Mouse (Mus musculus): Measurements from ENCODE around the gene Exph5. TPM values are rescaled to one million over a fixed set of nuclear protein-coding genes. Genes with fewer than 3 reads are reported as not detected.

The Exph5 gene
- polyA plus RNA-seq (2014; fragmentation: Nextera tagmentation; extraction: Ambion mirVana): 0.22 and 0.39 TPM in 2 replicates

DNA sequence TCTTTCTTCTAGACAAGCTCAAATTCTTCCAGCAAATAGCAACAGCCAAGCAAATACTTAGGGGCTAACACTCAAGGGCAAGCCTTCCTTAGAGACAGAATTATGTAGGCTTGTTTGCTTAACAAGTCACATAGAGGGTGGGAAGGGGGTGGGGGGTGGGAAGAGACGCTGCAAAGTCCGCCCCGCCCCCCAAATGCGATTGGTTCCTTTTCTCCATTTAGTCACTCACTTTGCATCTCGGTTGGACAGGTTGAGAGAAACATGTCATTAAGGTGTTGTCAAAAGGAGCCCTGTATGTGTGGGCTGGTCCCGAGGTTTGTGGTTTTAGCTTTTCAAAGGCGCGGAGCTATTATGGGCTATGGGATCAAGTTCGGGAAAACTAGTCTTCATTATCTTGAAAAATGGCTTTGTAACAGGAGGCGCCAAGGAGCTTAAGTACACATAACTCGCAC lies at the start of gene Exph5:
TSS of gene Exph5 (plus strand) at position 402 of the 452 bp plus-strand sequence.
- Histone ChIP-seq H3K4me2 (ENCODE audit: low read length) (peak within 1 kb of the TSS; percentile 79), H3K27me3 (ENCODE audit: control insufficient read depth, insufficient read depth, low read length) (no peaks in the 10 kb centered on the region), H3K9me3 (ENCODE audit: control insufficient read depth, low read length) (no peaks in the 10 kb centered on the region), H3K4me3 (ENCODE audit: control insufficient read depth in 1 of 2, insufficient read depth in 1 of 2, low read depth in 1 of 2, low read length in 2 of 2) (peak within 1 kb of the TSS; percentile 35 to 50), H3K36me3 (ENCODE audit: control insufficient read depth, insufficient read depth, low read length) (no peaks in the 10 kb centered on the region), H3K4me1 (ENCODE audit: control insufficient read depth in 2 of 2, insufficient read depth in 2 of 2, low read length in 2 of 2) (peaks cover 5% of the 10 kb centered on the region in 2 experiments; a peak in 3 of 4 replicates), H3K9ac (ENCODE audit: low read length) (peak within 1 kb of the TSS; percentile 36; the same call in 1 of the 2 replicates), H3K27ac (replicated peaks in 1 of 2; ENCODE audit: control insufficient read depth in 1 of 2, insufficient read depth in 1 of 2, low read depth in 2 of 2, low read length in 2 of 2) (no peak within 1 kb of the TSS)
- no peak for ATAC-seq (ENCODE audit: insufficient number of reproducible peaks, insufficient read depth, low FRiP score, low read depth)
- under 1% methylated on average over 11 of the region's 11 CpGs for WGBS

DNA sequence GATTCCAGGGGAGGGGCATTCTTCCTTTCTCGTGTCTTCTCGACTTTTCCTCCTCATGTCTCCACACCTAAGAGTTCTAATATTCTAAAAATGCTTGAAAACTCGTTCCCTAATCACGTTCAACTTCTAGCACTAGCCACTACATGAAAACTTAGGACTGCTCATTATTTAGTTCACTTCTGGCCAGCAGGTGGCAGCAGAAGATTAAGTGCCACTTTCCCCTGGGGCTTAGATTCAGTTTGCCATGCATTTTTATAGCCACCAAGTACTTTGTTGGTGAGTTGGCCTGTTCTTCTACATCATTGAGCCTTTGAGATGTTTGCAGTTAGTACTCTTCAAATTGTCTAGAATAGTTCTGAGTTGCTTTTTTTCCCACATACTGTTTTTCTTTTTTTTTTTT lies 47.1 kb upstream of the Exph5 start:
- ATAC-seq (ENCODE audit: insufficient number of reproducible peaks, insufficient read depth, low FRiP score, low read depth): no peak
- no peak overlapping the region for H3K9ac ChIP-seq (ENCODE audit: low read length)
- peaks cover 4 to 5% of the 10 kb centered on the region in 2 experiments; a peak in 2 of 4 replicates for H3K4me1 ChIP-seq (ENCODE audit: control insufficient read depth in 2 of 2, insufficient read depth in 2 of 2, low read length in 2 of 2)
- WGBS: 5% methylated on average over 4 of the region's 4 CpGs
- H3K27ac ChIP-seq (replicated peaks in 1 of 2; ENCODE audit: control insufficient read depth in 1 of 2, insufficient read depth in 1 of 2, low read depth in 2 of 2, low read length in 2 of 2): no peak overlapping the region
- H3K4me2 ChIP-seq (ENCODE audit: low read length): no peak overlapping the region
- H3K4me3 ChIP-seq (ENCODE audit: control insufficient read depth in 1 of 2, insufficient read depth in 1 of 2, low read depth in 1 of 2, low read length in 2 of 2): no peak overlapping the region
- no peaks in the 10 kb centered on the region for H3K27me3 ChIP-seq (ENCODE audit: control insufficient read depth, insufficient read depth, low read length)
- H3K36me3 ChIP-seq (ENCODE audit: control insufficient read depth, insufficient read depth, low read length): no peaks in the 10 kb centered on the region
- no peaks in the 10 kb centered on the region for H3K9me3 ChIP-seq (ENCODE audit: control insufficient read depth, low read length)

DNA sequence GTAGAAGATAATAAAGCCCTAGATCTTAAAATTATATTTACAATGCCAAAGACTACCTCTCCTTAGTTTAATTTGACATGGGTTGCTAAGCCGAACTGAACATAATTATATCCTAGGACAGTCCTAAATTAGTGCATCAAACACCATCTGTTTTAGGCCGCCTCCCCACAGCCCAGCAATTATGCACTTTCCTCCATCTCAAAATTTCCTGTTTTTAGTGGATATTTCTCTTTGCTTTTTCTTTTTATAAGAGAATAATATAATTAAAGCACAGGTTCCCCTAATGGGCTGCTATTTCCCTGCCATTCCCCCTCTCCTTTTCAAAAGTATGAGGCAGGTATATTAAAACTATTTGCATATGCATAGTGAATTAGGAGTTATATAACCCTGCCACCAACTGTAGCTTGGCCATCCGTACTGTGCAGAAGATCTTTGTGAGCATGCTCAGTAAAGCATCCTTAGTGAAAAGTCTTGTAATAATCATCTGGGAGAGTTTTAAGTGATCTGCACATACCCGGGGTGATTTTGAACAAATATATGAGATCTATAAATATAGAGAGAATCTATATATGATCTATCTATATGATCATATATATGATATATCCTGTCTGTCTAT lies 44.7 kb upstream of the Exph5 start:
- WGBS: 75% methylated on average over 4 of the region's 4 CpGs
- Histone ChIP-seq H3K9ac (ENCODE audit: low read length) (no peak overlapping the region), H3K36me3 (ENCODE audit: control insufficient read depth, insufficient read depth, low read length) (no peaks in the 10 kb centered on the region), H3K4me3 (ENCODE audit: control insufficient read depth in 1 of 2, insufficient read depth in 1 of 2, low read depth in 1 of 2, low read length in 2 of 2) (no peak overlapping the region), H3K4me1 (ENCODE audit: control insufficient read depth in 2 of 2, insufficient read depth in 2 of 2, low read length in 2 of 2) (peaks cover 4 to 5% of the 10 kb centered on the region in 2 experiments; a peak in 2 of 4 replicates), H3K9me3 (ENCODE audit: control insufficient read depth, low read length) (no peaks in the 10 kb centered on the region), H3K4me2 (ENCODE audit: low read length) (no peak overlapping the region), H3K27me3 (ENCODE audit: control insufficient read depth, insufficient read depth, low read length) (no peaks in the 10 kb centered on the region), H3K27ac (replicated peaks in 1 of 2; ENCODE audit: control insufficient read depth in 1 of 2, insufficient read depth in 1 of 2, low read depth in 2 of 2, low read length in 2 of 2) (no peak overlapping the region)
- no peak for ATAC-seq (ENCODE audit: insufficient number of reproducible peaks, insufficient read depth, low FRiP score, low read depth)

DNA sequence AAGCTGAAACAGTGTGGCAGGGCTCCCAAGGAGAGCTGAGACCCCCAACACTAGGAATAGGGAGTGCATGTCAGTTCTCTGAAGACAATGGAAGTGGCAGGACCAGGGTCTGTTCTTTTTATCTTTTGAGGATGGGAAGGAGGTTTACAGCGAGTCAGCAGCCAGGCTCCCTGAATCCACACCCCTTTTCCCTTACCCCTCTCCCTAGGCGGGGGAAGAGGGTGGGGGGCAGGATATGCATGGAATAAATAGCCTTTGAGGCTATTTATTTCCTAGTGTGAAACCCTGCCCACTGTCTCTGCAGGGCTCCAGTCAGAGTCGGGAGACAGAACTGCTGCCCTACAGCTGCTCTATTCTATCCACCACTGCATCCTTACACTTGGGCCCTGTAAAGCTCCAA lies 43.7 kb upstream of the Exph5 start:
- Histone ChIP-seq H3K27me3 (ENCODE audit: control insufficient read depth, insufficient read depth, low read length) (no peaks in the 10 kb centered on the region), H3K36me3 (ENCODE audit: control insufficient read depth, insufficient read depth, low read length) (no peaks in the 10 kb centered on the region), H3K9ac (ENCODE audit: low read length) (no peak overlapping the region), H3K27ac (replicated peaks in 1 of 2; ENCODE audit: control insufficient read depth in 1 of 2, insufficient read depth in 1 of 2, low read depth in 2 of 2, low read length in 2 of 2) (no peak overlapping the region), H3K4me1 (ENCODE audit: control insufficient read depth in 2 of 2, insufficient read depth in 2 of 2, low read length in 2 of 2) (peaks cover 4 to 5% of the 10 kb centered on the region in 2 experiments; a peak in 2 of 4 replicates), H3K4me2 (ENCODE audit: low read length) (no peak overlapping the region), H3K4me3 (ENCODE audit: control insufficient read depth in 1 of 2, insufficient read depth in 1 of 2, low read depth in 1 of 2, low read length in 2 of 2) (no peak overlapping the region), H3K9me3 (ENCODE audit: control insufficient read depth, low read length) (no peaks in the 10 kb centered on the region)
- no peak for ATAC-seq (ENCODE audit: insufficient number of reproducible peaks, insufficient read depth, low FRiP score, low read depth)
- 8% methylated on average over 3 of the region's 3 CpGs for WGBS

DNA sequence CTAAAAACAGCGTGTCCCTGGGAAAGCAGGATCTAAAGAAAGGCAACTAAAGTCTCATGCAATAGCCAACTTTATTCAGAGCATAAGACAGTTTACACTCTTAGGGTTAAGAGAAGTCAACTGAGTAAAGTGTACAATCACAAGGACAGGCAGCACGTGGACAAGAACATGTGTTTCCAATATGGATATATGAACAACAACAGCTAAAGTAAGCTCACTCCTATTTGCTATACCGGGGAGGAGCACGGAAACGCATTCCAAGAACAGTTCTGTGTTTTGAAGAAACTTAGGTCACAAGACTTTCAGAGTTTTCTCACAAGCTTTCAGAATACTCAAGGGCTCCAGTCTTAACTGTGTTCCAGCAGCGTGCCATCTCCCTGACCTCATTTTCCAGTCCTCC lies 43.3 kb upstream of the Exph5 start:
- ATAC-seq (ENCODE audit: insufficient number of reproducible peaks, insufficient read depth, low FRiP score, low read depth): no peak
- WGBS: 46% methylated on average over 6 of the region's 6 CpGs
- Histone ChIP-seq H3K4me2 (ENCODE audit: low read length) (no peak overlapping the region), H3K9ac (ENCODE audit: low read length) (no peak overlapping the region; the same call in 1 of the 2 replicates), H3K4me1 (ENCODE audit: control insufficient read depth in 2 of 2, insufficient read depth in 2 of 2, low read length in 2 of 2) (peaks cover 4 to 5% of the 10 kb centered on the region in 2 experiments; a peak in 2 of 4 replicates), H3K36me3 (ENCODE audit: control insufficient read depth, insufficient read depth, low read length) (no peaks in the 10 kb centered on the region), H3K27ac (replicated peaks in 1 of 2; ENCODE audit: control insufficient read depth in 1 of 2, insufficient read depth in 1 of 2, low read depth in 2 of 2, low read length in 2 of 2) (no peak overlapping the region), H3K4me3 (ENCODE audit: control insufficient read depth in 1 of 2, insufficient read depth in 1 of 2, low read depth in 1 of 2, low read length in 2 of 2) (no peak overlapping the region), H3K9me3 (ENCODE audit: control insufficient read depth, low read length) (no peaks in the 10 kb centered on the region), H3K27me3 (ENCODE audit: control insufficient read depth, insufficient read depth, low read length) (no peaks in the 10 kb centered on the region)

DNA sequence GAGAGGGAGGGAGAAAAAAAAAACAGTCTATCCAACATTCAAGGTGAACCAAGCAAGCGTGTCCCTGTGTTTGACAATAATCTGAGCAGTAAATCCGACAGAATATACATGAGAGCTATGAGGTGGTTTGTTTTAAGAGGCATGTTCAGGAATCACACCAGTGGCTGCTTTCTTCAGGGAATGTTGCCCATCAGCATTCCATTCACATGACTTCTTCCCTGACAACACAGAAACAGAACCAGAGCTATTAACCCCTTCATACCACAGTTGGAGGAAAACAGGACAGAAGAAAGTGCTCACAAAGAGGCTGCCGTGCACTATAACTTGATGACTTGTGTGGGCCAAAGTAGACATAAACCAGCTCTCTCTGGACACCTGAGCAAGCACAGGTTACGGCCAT lies 37.1 kb upstream of the Exph5 start:
- no peaks in the 10 kb centered on the region for H3K36me3 ChIP-seq (ENCODE audit: control insufficient read depth, insufficient read depth, low read length)
- WGBS: 28% methylated on average over 4 of the region's 4 CpGs
- H3K27ac ChIP-seq (replicated peaks in 1 of 2; ENCODE audit: control insufficient read depth in 1 of 2, insufficient read depth in 1 of 2, low read depth in 2 of 2, low read length in 2 of 2): peak overlapping the region; percentile 41 to 50; a peak in 3 of 4 replicates
- H3K4me2 ChIP-seq (ENCODE audit: low read length): peak overlapping the region; percentile 31
- no peaks in the 10 kb centered on the region for H3K9me3 ChIP-seq (ENCODE audit: control insufficient read depth, low read length)
- H3K4me1 ChIP-seq (ENCODE audit: control insufficient read depth in 2 of 2, insufficient read depth in 2 of 2, low read length in 2 of 2): peaks cover 5 to 11% of the 10 kb centered on the region in 2 experiments
- H3K4me3 ChIP-seq (ENCODE audit: control insufficient read depth in 1 of 2, insufficient read depth in 1 of 2, low read depth in 1 of 2, low read length in 2 of 2): no peak overlapping the region
- no peak for ATAC-seq (ENCODE audit: insufficient number of reproducible peaks, insufficient read depth, low FRiP score, low read depth)
- no peak overlapping the region for H3K9ac ChIP-seq (ENCODE audit: low read length)
- H3K27me3 ChIP-seq (ENCODE audit: control insufficient read depth, insufficient read depth, low read length): no peaks in the 10 kb centered on the region

DNA sequence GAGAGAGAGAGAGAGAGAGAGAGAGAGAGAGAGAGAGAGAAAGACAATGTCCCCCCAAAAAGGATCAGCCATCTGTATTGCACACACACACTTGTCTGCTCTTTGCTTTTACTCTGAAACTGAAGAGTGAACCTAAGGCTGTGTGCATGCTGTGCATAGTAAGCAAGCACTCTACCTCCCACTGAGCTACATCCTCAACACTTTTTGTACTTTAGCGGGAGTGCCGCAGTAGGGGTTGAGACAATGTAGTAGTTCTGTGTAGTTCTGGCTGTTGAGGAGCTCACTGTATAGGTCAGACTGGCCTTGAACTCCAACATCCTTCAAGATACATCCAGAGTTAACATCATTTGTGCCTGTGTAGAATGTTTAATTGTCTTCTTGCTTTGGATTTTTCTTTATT lies 35.9 kb upstream of the Exph5 start:
- H3K27ac ChIP-seq (replicated peaks in 1 of 2; ENCODE audit: control insufficient read depth in 1 of 2, insufficient read depth in 1 of 2, low read depth in 2 of 2, low read length in 2 of 2): no peak overlapping the region
- H3K4me2 ChIP-seq (ENCODE audit: low read length): no peak overlapping the region
- no peaks in the 10 kb centered on the region for H3K9me3 ChIP-seq (ENCODE audit: control insufficient read depth, low read length)
- 71% methylated on average over 2 of the region's 2 CpGs for WGBS
- no peaks in the 10 kb centered on the region for H3K36me3 ChIP-seq (ENCODE audit: control insufficient read depth, insufficient read depth, low read length)
- no peaks in the 10 kb centered on the region for H3K27me3 ChIP-seq (ENCODE audit: control insufficient read depth, insufficient read depth, low read length)
- ATAC-seq (ENCODE audit: insufficient number of reproducible peaks, insufficient read depth, low FRiP score, low read depth): no peak
- H3K9ac ChIP-seq (ENCODE audit: low read length): no peak overlapping the region
- no peak overlapping the region for H3K4me3 ChIP-seq (ENCODE audit: control insufficient read depth in 1 of 2, insufficient read depth in 1 of 2, low read depth in 1 of 2, low read length in 2 of 2)
- H3K4me1 ChIP-seq (ENCODE audit: control insufficient read depth in 2 of 2, insufficient read depth in 2 of 2, low read length in 2 of 2): peaks cover 5 to 13% of the 10 kb centered on the region in 2 experiments

DNA sequence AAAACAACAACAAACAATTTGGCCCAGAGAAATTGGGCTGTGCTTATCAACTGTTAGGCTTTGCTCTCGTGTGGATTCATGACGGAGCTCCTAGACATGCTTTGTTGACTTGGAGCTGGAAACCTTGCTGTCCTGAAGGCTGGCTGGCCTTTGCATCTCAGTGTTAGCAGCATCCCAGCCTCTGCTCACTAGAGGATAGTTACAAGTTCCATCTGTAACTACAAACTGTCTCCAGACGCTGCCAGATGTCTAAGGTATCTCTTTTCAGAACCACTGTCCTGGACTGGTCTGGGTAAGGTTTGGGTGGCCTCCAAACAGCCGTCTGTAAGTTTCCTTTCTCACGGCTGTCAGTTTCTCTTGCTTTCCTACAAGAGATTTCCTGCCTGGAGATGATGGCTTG lies 33.4 kb upstream of the Exph5 start:
- Histone ChIP-seq H3K9me3 (ENCODE audit: control insufficient read depth, low read length) (no peaks in the 10 kb centered on the region), H3K4me1 (ENCODE audit: control insufficient read depth in 2 of 2, insufficient read depth in 2 of 2, low read length in 2 of 2) (peaks cover 5 to 13% of the 10 kb centered on the region in 2 experiments), H3K27ac (replicated peaks in 1 of 2; ENCODE audit: control insufficient read depth in 1 of 2, insufficient read depth in 1 of 2, low read depth in 2 of 2, low read length in 2 of 2) (no peak overlapping the region), H3K36me3 (ENCODE audit: control insufficient read depth, insufficient read depth, low read length) (no peaks in the 10 kb centered on the region), H3K27me3 (ENCODE audit: control insufficient read depth, insufficient read depth, low read length) (no peaks in the 10 kb centered on the region), H3K4me2 (ENCODE audit: low read length) (no peak overlapping the region), H3K4me3 (ENCODE audit: control insufficient read depth in 1 of 2, insufficient read depth in 1 of 2, low read depth in 1 of 2, low read length in 2 of 2) (no peak overlapping the region), H3K9ac (ENCODE audit: low read length) (no peak overlapping the region)
- ATAC-seq (ENCODE audit: insufficient number of reproducible peaks, insufficient read depth, low FRiP score, low read depth): no peak
- WGBS: 43% methylated on average over 5 of the region's 5 CpGs

All from heart, embryonic 14.5 days (tissue).